Mouse (Mus musculus): ENCODE results near the gene Camta2. TPM values are rescaled to one million over a fixed set of nuclear protein-coding genes. Genes with fewer than 3 reads are reported as not detected.
A peak's percentile ranks its signal among the peaks of the same experiment; 100 is the strongest.

Camta2 gene
- polyA plus RNA-seq, 1 experiment from 2014 or later, result 11.7 TPM

- Histone ChIP-seq H3K4me3 (ENCODE audit: low read depth, low read length) (peak overlapping the region; percentile 63), H3K4me1 (replicated peaks; ENCODE audit: control insufficient read depth, insufficient read depth, low read length) (no peaks in the 10 kb centered on the region), H3K36me3 (ENCODE audit: control insufficient read depth, insufficient read depth) (peaks cover 40% of the 10 kb centered on the region), H3K27ac (ENCODE audit: low read depth, low read length) (peak overlapping the region; percentile 88), H3K9ac (ENCODE audit: low read depth, low read length) (peak overlapping the region; percentile 59), H3K4me2 (replicated peaks; ENCODE audit: low read depth) (peak overlapping the region; percentile 93), H3K27me3 (replicated peaks; ENCODE audit: control insufficient read depth, insufficient read depth, low read length) (no peaks in the 10 kb centered on the region), H3K9me3 (ENCODE audit: control insufficient read depth) (no peaks in the 10 kb centered on the region)
- TF ChIP-seq CTCF (IDR thresholded peaks at IDR 0.05; ENCODE audit: low read depth), result peak; percentile 70
- under 1% methylated on average over 31 of the region's 31 CpGs for WGBS
- ATAC-seq, result no peak
Observed at GRCm38 (mm10) chr11:70669582-70670345, 18.1 kb downstream of the Camta2 start.

DNA sequence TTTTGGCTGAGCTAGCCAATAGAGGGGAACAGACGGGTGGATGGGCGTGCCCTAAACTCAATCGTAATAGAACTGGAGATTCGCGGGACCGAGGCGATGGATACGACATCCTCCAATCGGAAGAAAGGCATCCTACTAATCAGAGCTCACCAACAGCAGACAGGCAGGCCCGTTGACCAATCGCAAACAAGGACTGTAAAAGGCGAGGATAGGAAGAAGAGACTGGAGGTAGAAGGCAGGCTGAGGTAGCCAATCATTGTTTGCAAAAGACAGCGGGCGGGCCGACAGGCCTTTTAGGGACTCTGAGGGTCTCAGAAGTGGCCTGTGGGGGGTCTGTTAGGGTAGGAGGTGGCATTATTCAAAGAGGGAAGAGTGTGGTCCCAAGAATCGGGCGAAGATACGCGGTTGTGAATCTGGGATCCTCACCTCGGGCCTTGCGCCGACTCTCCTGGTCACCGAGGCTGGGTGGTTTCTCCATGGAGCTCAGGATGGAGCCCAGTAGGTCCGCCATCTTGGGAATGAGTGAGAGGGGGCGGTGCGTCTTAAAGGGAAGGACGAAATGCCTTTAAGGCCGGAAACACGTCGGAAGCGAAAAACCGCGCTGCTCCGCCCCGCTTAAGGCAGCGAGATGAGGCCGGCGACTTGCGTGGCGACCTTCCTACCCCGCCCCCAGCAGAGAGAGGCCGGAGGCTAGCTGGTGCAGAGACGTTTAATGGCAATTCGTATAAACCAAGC lies 19.0 kb downstream of the Camta2 start, which contains the start of gene Spag7:
Gene Spag7, minus strand, starts transcription at position 646 of the 735 bp plus-strand sequence.
- no peak for TF ChIP-seq CTCF (IDR thresholded peaks at IDR 0.05; ENCODE audit: low read depth)
- under 1% methylated on average over 44 of the region's 44 CpGs for WGBS

GRCm38 (mm10) chr11:70668335-70668770 lies 19.6 kb downstream of the Camta2 start:
- H3K9ac ChIP-seq (ENCODE audit: low read depth, low read length), result peak overlapping the region; percentile 32
- H3K9me3 ChIP-seq (ENCODE audit: control insufficient read depth), result no peaks in the 10 kb centered on the region
- H3K4me2 ChIP-seq (replicated peaks; ENCODE audit: low read depth), result peak overlapping the region; percentile 93
- H3K27ac ChIP-seq (ENCODE audit: low read depth, low read length), result no peak overlapping the region
- H3K4me1 ChIP-seq (replicated peaks; ENCODE audit: control insufficient read depth, insufficient read depth, low read length), result no peaks in the 10 kb centered on the region
- TF ChIP-seq CTCF (IDR thresholded peaks at IDR 0.05; ENCODE audit: low read depth), result no peak
- H3K36me3 ChIP-seq (ENCODE audit: control insufficient read depth, insufficient read depth), result peaks cover 40% of the 10 kb centered on the region
- ATAC-seq, result peak; percentile 29
- no peaks in the 10 kb centered on the region for H3K27me3 ChIP-seq (replicated peaks; ENCODE audit: control insufficient read depth, insufficient read depth, low read length)
- H3K4me3 ChIP-seq (ENCODE audit: low read depth, low read length), result peak overlapping the region; percentile 63
- under 1% methylated on average over 15 of the region's 15 CpGs for WGBS

More for the DNA sequence above, 19.0 kb downstream of the Camta2 start, which contains the start of gene Spag7:
- peak within 1 kb of the TSS; percentile 59 for H3K9ac ChIP-seq (ENCODE audit: low read depth, low read length)
- ATAC-seq, result peak; percentile 98
- peak within 1 kb of the TSS; percentile 88 for H3K27ac ChIP-seq (ENCODE audit: low read depth, low read length)
- peaks cover 40% of the 10 kb centered on the region for H3K36me3 ChIP-seq (ENCODE audit: control insufficient read depth, insufficient read depth)
- H3K9me3 ChIP-seq (ENCODE audit: control insufficient read depth), result no peaks in the 10 kb centered on the region
- peak within 1 kb of the TSS; percentile 63 for H3K4me3 ChIP-seq (ENCODE audit: low read depth, low read length)
- no peaks in the 10 kb centered on the region for H3K4me1 ChIP-seq (replicated peaks; ENCODE audit: control insufficient read depth, insufficient read depth, low read length)
- H3K27me3 ChIP-seq (replicated peaks; ENCODE audit: control insufficient read depth, insufficient read depth, low read length), result no peaks in the 10 kb centered on the region
- peak within 1 kb of the TSS; percentile 93 for H3K4me2 ChIP-seq (replicated peaks; ENCODE audit: low read depth)

DNA sequence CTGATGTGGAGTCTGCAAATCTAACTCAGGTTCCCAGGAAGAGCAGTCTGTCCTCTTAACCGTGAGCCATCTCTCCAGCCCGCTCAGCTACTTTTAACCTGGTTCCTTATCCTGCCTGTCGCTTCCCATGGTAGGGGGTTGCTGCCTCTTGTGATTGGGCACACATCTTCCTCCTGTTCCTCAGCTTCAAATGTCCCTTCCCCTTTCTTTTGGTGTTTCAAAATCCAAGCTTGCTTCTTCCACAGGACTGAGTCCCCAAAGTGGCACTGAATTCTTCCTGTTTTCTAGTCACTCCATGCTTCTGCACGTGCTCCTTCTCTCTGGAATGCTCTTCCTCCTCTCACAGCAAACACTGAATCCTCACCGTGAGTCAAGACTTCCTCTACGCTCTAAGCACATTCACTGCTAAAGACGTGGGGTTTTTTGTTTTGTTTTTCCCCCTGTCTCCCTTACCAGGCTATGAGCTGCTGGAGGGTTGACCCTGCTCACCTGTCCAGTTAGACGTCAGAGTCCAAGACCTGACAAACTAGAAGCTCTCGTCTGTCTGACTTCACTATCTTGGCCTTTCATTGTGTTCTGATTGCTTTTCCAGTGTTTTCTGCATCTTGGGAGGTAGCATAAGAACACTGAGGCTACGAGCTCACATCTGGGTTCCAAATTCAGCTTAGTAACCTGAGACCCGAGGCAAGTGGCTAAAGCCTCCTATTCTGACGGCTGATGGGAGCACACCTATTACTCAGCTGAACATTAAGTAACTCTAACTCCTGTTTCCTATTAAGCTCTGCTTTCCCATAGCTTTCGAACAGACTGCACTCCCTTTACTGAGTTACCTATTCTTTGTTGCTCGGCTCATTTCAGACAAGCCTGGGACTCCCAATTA lies 20.4 kb downstream of the Camta2 start:
- WGBS, result 53% methylated on average over 14 of the region's 14 CpGs
- H3K4me1 ChIP-seq (replicated peaks; ENCODE audit: control insufficient read depth, insufficient read depth, low read length), result no peaks in the 10 kb centered on the region
- no peak for ATAC-seq
- H3K36me3 ChIP-seq (ENCODE audit: control insufficient read depth, insufficient read depth), result peaks cover 45% of the 10 kb centered on the region
- TF ChIP-seq CTCF (IDR thresholded peaks at IDR 0.05; ENCODE audit: low read depth), result no peak
- peak overlapping the region; percentile 63 for H3K4me3 ChIP-seq (ENCODE audit: low read depth, low read length)
- H3K9me3 ChIP-seq (ENCODE audit: control insufficient read depth), result no peaks in the 10 kb centered on the region
- peak overlapping the region; percentile 93 for H3K4me2 ChIP-seq (replicated peaks; ENCODE audit: low read depth)
- no peak overlapping the region for H3K27ac ChIP-seq (ENCODE audit: low read depth, low read length)
- H3K27me3 ChIP-seq (replicated peaks; ENCODE audit: control insufficient read depth, insufficient read depth, low read length), result no peaks in the 10 kb centered on the region
- no peak overlapping the region; the same call in 1 of the 2 replicates for H3K9ac ChIP-seq (ENCODE audit: low read depth, low read length)

DNA sequence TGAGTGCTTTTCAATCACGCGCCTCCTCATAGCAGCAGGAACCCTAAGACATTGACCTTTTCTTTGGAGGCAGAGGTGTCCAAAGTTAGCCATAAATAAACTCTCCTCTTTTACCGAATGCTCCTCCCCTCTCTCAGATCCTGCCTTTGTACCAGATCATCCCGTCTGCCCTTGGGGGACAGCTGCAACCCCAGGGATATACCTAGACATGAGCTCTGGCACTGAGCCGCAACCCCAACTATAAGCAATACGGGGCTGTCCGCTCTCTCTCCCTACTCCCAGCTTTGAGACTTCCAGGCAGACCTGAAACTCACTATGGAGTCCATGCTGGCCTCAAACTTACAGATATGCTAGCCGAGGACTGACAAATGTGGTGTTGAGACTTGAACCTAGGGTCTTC lies 21.2 kb downstream of the Camta2 start:
- no peaks in the 10 kb centered on the region for H3K4me1 ChIP-seq (replicated peaks; ENCODE audit: control insufficient read depth, insufficient read depth, low read length)
- H3K36me3 ChIP-seq (ENCODE audit: control insufficient read depth, insufficient read depth), result peaks cover 51% of the 10 kb centered on the region
- no peak for ATAC-seq
- TF ChIP-seq CTCF (IDR thresholded peaks at IDR 0.05; ENCODE audit: low read depth), result no peak
- no peaks in the 10 kb centered on the region for H3K9me3 ChIP-seq (ENCODE audit: control insufficient read depth)
- 96% methylated on average over 8 of the region's 8 CpGs for WGBS
- H3K4me3 ChIP-seq (ENCODE audit: low read depth, low read length), result no peak overlapping the region
- H3K9ac ChIP-seq (ENCODE audit: low read depth, low read length), result no peak overlapping the region
- no peak overlapping the region for H3K27ac ChIP-seq (ENCODE audit: low read depth, low read length)
- no peak overlapping the region for H3K4me2 ChIP-seq (replicated peaks; ENCODE audit: low read depth)
- H3K27me3 ChIP-seq (replicated peaks; ENCODE audit: control insufficient read depth, insufficient read depth, low read length), result no peaks in the 10 kb centered on the region
